In genomic region chr10:80051618-80052373, GRCm38 (mm10) we compare ENCODE assay signal across 8 mouse cellular contexts. TPM values are rescaled to one million over a fixed set of nuclear protein-coding genes. Genes with fewer than 3 reads are reported as not detected.
DNase-seq lines count a peak whose midpoint lies in the region; ATAC-seq and TF ChIP-seq lines count a peak whose summit lies in the region.

No protein-coding gene starts in this region.

- no peak overlapping the region for H3K4me3 ChIP-seq in spleen, adult 2 months (ENCODE audit: extremely low read depth, insufficient read depth, insufficient read length)
- no peak overlapping the region for H3K4me3 ChIP-seq in gastrocnemius, adult 2 months
- H3K4me3 ChIP-seq in intestine, embryonic 16.5 days (ENCODE audit: low read length): no peak overlapping the region
- H3K4me3 ChIP-seq in small intestine, adult 2 months (ENCODE audit: low read depth, low read length): no peak overlapping the region

- no peaks in the 10 kb centered on the region for H3K27me3 ChIP-seq in spleen, adult 2 months (ENCODE audit: control insufficient read depth, insufficient read depth, low read length)
- H3K27me3 ChIP-seq in intestine, embryonic 16.5 days (replicated peaks; ENCODE audit: control insufficient read depth, insufficient read depth, low read length): no peaks in the 10 kb centered on the region
- no peaks in the 10 kb centered on the region for H3K27me3 ChIP-seq in small intestine, adult 2 months (ENCODE audit: control insufficient read depth, insufficient read depth, low read length)

- DNase-seq in spleen, adult 2 months (ENCODE audit: low read depth in 1 of 2, low spot score in 2 of 2): no peak
- no peak for DNase-seq in spleen, adult 12 weeks (ENCODE audit: low spot score)
- DNase-seq in gastrocnemius, adult 2 months: peak; percentile 84
- peak; percentile 86 to 89 for DNase-seq in lung, adult 18-20 months
- no peak for DNase-seq in layer of hippocampus, postnatal 10 days (ENCODE audit: low spot score in 2 of 2)
- no peak for DNase-seq in spleen, postnatal 4 days (ENCODE audit: low spot score in 2 of 2)

- peak overlapping the region; percentile 34 for H3K9ac ChIP-seq in intestine, embryonic 16.5 days (ENCODE audit: low read depth, low read length)

- H3K27ac ChIP-seq in spleen, adult 2 months (ENCODE audit: insufficient read depth, low read length): peak overlapping the region; percentile 87
- H3K27ac ChIP-seq in gastrocnemius, adult 2 months: peak overlapping the region; percentile 100
- peak overlapping the region; percentile 85 for H3K27ac ChIP-seq in intestine, embryonic 16.5 days (ENCODE audit: low read length)
- peak overlapping the region; percentile 98 for H3K27ac ChIP-seq in small intestine, adult 2 months (ENCODE audit: insufficient read depth, low read depth, low read length)

- H3K4me2 ChIP-seq in intestine, embryonic 16.5 days (ENCODE audit: low read depth, low read length): 0 out of 2 replicates have a peak overlapping the region, but pooled peaks have one; percentile 18

- intact Hi-C loops in gastrocnemius, adult 2 months (cut with DNase I): loop anchor here (5.0 kb wide), 1 partner anchor 64 kb away; the partner anchor contains the start of gene Cnn2

- H3K36me3 ChIP-seq in spleen, adult 2 months (ENCODE audit: control insufficient read depth, insufficient read depth, low read length): peaks cover 10% of the 10 kb centered on the region
- peaks cover 5% of the 10 kb centered on the region; the same call in 1 of the 2 replicates for H3K36me3 ChIP-seq in intestine, embryonic 16.5 days (ENCODE audit: control insufficient read depth, insufficient read depth, low read length)
- H3K36me3 ChIP-seq in small intestine, adult 2 months (ENCODE audit: control insufficient read depth, insufficient read depth, low read length): peaks cover 10% of the 10 kb centered on the region

- no peak for TF ChIP-seq CTCF in spleen, adult 2 months (IDR thresholded peaks at IDR 0.05; ENCODE audit: extremely low read depth, insufficient read depth, insufficient read length, insufficient replicate concordance)
- no peak for TF ChIP-seq CTCF in gastrocnemius, adult 2 months (IDR thresholded peaks at IDR 0.05)
- TF ChIP-seq CTCF in small intestine, adult 2 months (IDR thresholded peaks at IDR 0.05; ENCODE audit: extremely low read depth, insufficient read length, insufficient replicate concordance, low read depth, low read length): no peak

- peak; percentile 36 for ATAC-seq in intestine, embryonic 16.5 days

- TF ChIP-seq POLR2A in spleen, adult 2 months (IDR thresholded peaks at IDR 0.05; ENCODE audit: low read depth, low read length): no peak
- TF ChIP-seq POLR2A in small intestine, adult 2 months (IDR thresholded peaks at IDR 0.05; ENCODE audit: low read depth, low read length): no peak; the same call in 1 of the 2 replicates

- 17% methylated on average over 14 of the region's 14 CpGs for WGBS in spleen, adult 2 months
- 34% methylated on average over 13 of the region's 14 CpGs for WGBS in intestine, embryonic 16.5 days
- WGBS in small intestine, adult 2 months: 36% methylated on average over 14 of the region's 14 CpGs

- no peaks in the 10 kb centered on the region for H3K9me3 ChIP-seq in intestine, embryonic 16.5 days (ENCODE audit: control insufficient read depth, low read length)

- peaks cover 29% of the 10 kb centered on the region; the same call in 1 of the 2 replicates for H3K4me1 ChIP-seq in spleen, adult 2 months (ENCODE audit: control insufficient read depth, insufficient read depth, insufficient read length)
- peaks cover 48% of the 10 kb centered on the region for H3K4me1 ChIP-seq in intestine, embryonic 16.5 days (ENCODE audit: control insufficient read depth, insufficient read depth, low read length)
- H3K4me1 ChIP-seq in small intestine, adult 2 months (ENCODE audit: control insufficient read depth, insufficient read depth, insufficient read length, low read length): peaks cover 19% of the 10 kb centered on the region

RNA-seq across cellular contexts. Expression of gene Gpx4, which starts 4.8 kb away (rescaled TPM):
- 238 and 259 TPM in 2 replicates for polyA plus RNA-seq in spleen, adult 2 months (2012; rRNA removed)
- 100 to 1,000 TPM; 552 to 603 TPM for total RNA-seq in gastrocnemius, adult 2 months (2021)
- polyA plus RNA-seq in intestine, embryonic 16.5 days (2015; fragmentation: Nextera tagmentation; extraction: Ambion mirVana): 942 and 972 TPM in 2 replicates
- polyA plus RNA-seq in small intestine, adult 2 months (2012; rRNA removed): 388 and 646 TPM in 2 replicates
- total RNA-seq in layer of hippocampus, postnatal 10 days (2021): 100 to 1,000 TPM; 408 to 448 TPM

RNA-seq across cellular contexts. Expression of gene Polr2e, which starts 12.2 kb away (rescaled TPM):
- 139 and 182 TPM in 2 replicates for polyA plus RNA-seq in spleen, adult 2 months (2012; rRNA removed)
- total RNA-seq in gastrocnemius, adult 2 months (2021): 10 to 100 TPM; 42.0 to 50.9 TPM
- polyA plus RNA-seq in intestine, embryonic 16.5 days (2015; fragmentation: Nextera tagmentation; extraction: Ambion mirVana): 190 and 212 TPM in 2 replicates
- polyA plus RNA-seq in small intestine, adult 2 months (2012; rRNA removed): 140 and 186 TPM in 2 replicates
- 10 to 100 TPM; 66.9 to 76.7 TPM for total RNA-seq in layer of hippocampus, postnatal 10 days (2021)

RNA-seq across cellular contexts. Expression of gene Arhgap45, which starts 35.3 kb away (rescaled TPM):
- polyA plus RNA-seq in spleen, adult 2 months (2012; rRNA removed): 492 and 574 TPM in 2 replicates
- total RNA-seq in gastrocnemius, adult 2 months (2021): 1 to 10 TPM in 1 of 2 experiments, under 1 TPM in 1; 0.97 to 1.4 TPM
- polyA plus RNA-seq in intestine, embryonic 16.5 days (2015; fragmentation: Nextera tagmentation; extraction: Ambion mirVana): 6.0 and 7.3 TPM in 2 replicates
- polyA plus RNA-seq in small intestine, adult 2 months (2012; rRNA removed): 23.2 and 36.8 TPM in 2 replicates
- total RNA-seq in layer of hippocampus, postnatal 10 days (2021): 1 to 10 TPM; 3.3 to 3.8 TPM

RNA-seq across cellular contexts. Expression of gene Sbno2, which starts 53.6 kb away (rescaled TPM):
- polyA plus RNA-seq in spleen, adult 2 months (2012; rRNA removed): 95.0 and 122 TPM in 2 replicates
- 1 to 10 TPM; 6.2 to 7.1 TPM for total RNA-seq in gastrocnemius, adult 2 months (2021)
- polyA plus RNA-seq in intestine, embryonic 16.5 days (2015; fragmentation: Nextera tagmentation; extraction: Ambion mirVana): 13.4 and 14.3 TPM in 2 replicates
- polyA plus RNA-seq in small intestine, adult 2 months (2012; rRNA removed): 61.2 and 126 TPM in 2 replicates
- total RNA-seq in layer of hippocampus, postnatal 10 days (2021): 10 to 100 TPM; 19.7 to 23.9 TPM

RNA-seq across cellular contexts. Expression of gene Abca7, which starts 55.5 kb away (rescaled TPM):
- 50.4 and 64.5 TPM in 2 replicates for polyA plus RNA-seq in spleen, adult 2 months (2012; rRNA removed)
- 1 to 10 TPM; 6.7 to 7.2 TPM for total RNA-seq in gastrocnemius, adult 2 months (2021)
- 3.3 and 3.4 TPM in 2 replicates for polyA plus RNA-seq in intestine, embryonic 16.5 days (2015; fragmentation: Nextera tagmentation; extraction: Ambion mirVana)
- 18.1 and 33.4 TPM in 2 replicates for polyA plus RNA-seq in small intestine, adult 2 months (2012; rRNA removed)
- total RNA-seq in layer of hippocampus, postnatal 10 days (2021): 10 to 100 TPM in 1 of 2 experiments, 1 to 10 TPM in 1; 9.3 to 10.3 TPM

Comparison
In these comparisons a context has a peak if more than half of its experiments do, and no peak if none do; other contexts are left out.
1. DNase-seq: peak in gastrocnemius, adult 2 months (single experiment) and lung, adult 18-20 months (2 of 2); none in spleen, adult 2 months (0 of 2), spleen, adult 12 weeks (single experiment), layer of hippocampus, postnatal 10 days (0 of 2) and spleen, postnatal 4 days (0 of 2).
2. RNA of gene Arhgap45, which starts 35.3 kb away (polyA plus RNA-seq): 492 to 574 TPM in spleen, adult 2 months; 23.2 to 36.8 TPM in small intestine, adult 2 months and 6.0 to 7.3 TPM in intestine, embryonic 16.5 days; every median in the first group is over 10 times any median in the second.
3. Peak in every context shown above with its lines, with median percentiles within 50 percentile points of each other: H3K27ac ChIP-seq.